Mouse (Mus musculus) cortical plate, adult 2 months (tissue): ENCODE data around the gene Slc2a9.

ENCODE experiments used
- CTCF ChIP-seq: fragments of 200-500 bp; IDR thresholded peaks from 2 replicates; pipeline ENCODE4 v1.5.1; 2011; ENCODE audit warnings: mild to moderate bottlenecking, control low read depth, low read length; ENCODE audit not compliant: insufficient read depth; ENCODE audit errors: extremely low read depth
- POLR2A ChIP-seq: fragments of 200-500 bp; IDR thresholded peaks from 2 replicates; pipeline ENCODE4 v1.6.1; 2011; ENCODE audit warnings: mild to moderate bottlenecking, low read length, control low read depth; ENCODE audit not compliant: insufficient read depth; ENCODE audit errors: extremely low read depth

- TF ChIP-seq CTCF (no peak), POLR2A (no peak)
Measured at GRCm38 (mm10) chr5:38427757-38428156, 75.2 kb downstream of the Slc2a9 start.
